Mouse (Mus musculus): ENCODE results near the gene Trappc6a. TPM values are rescaled to one million over a fixed set of nuclear protein-coding genes. Genes with fewer than 3 reads are reported as not detected.
A peak's percentile ranks its signal among the peaks of the same experiment; 100 is the strongest.

Trappc6a gene
- 8.7 and 14.3 TPM in 2 replicates for total RNA-seq (2017)

- peak; percentile 82 for ATAC-seq (ENCODE audit: extremely low read depth, insufficient number of reproducible peaks, low FRiP score, poor library complexity, severe bottlenecking)
Observed at GRCm38 (mm10) chr7:19508150-19508923, at the start of gene Trappc6a, which contains the start of gene Bloc1s3. Gene Trappc6a (plus strand): TSS chr7:19508395. Gene Bloc1s3 (minus strand): TSS chr7:19508367.

GRCm38 (mm10) chr7:19458591-19459111 is 49.5 kb upstream of the Trappc6a start, which contains the start of gene Mark4:
Gene Mark4 (minus strand): TSS chr7:19458821.
- ATAC-seq (ENCODE audit: extremely low read depth, insufficient number of reproducible peaks, low FRiP score, poor library complexity, severe bottlenecking), result peak; percentile 64

GRCm38 (mm10) chr7:19459144-19459870 is 48.9 kb upstream of the Trappc6a start:
- ATAC-seq (ENCODE audit: extremely low read depth, insufficient number of reproducible peaks, low FRiP score, poor library complexity, severe bottlenecking), result no peak

GRCm38 (mm10) chr7:19460500-19460899 is 47.7 kb upstream of the Trappc6a start:
- no peak for ATAC-seq (ENCODE audit: extremely low read depth, insufficient number of reproducible peaks, low FRiP score, poor library complexity, severe bottlenecking)

GRCm38 (mm10) chr7:19461488-19461887 is 46.7 kb upstream of the Trappc6a start:
- ATAC-seq (ENCODE audit: extremely low read depth, insufficient number of reproducible peaks, low FRiP score, poor library complexity, severe bottlenecking), result peak; percentile 59

GRCm38 (mm10) chr7:19462443-19462842 is 45.8 kb upstream of the Trappc6a start:
- ATAC-seq (ENCODE audit: extremely low read depth, insufficient number of reproducible peaks, low FRiP score, poor library complexity, severe bottlenecking), result no peak

- ATAC-seq (ENCODE audit: extremely low read depth, insufficient number of reproducible peaks, low FRiP score, poor library complexity, severe bottlenecking), result no peak
Observed at GRCm38 (mm10) chr7:19462884-19463381, 45.3 kb upstream of the Trappc6a start, which contains the start of gene Exoc3l2. Gene Exoc3l2 (plus strand): TSS chr7:19463331.

- no peak for ATAC-seq (ENCODE audit: extremely low read depth, insufficient number of reproducible peaks, low FRiP score, poor library complexity, severe bottlenecking)
Observed at GRCm38 (mm10) chr7:19464367-19465307, 43.6 kb upstream of the Trappc6a start.

- no peak for ATAC-seq (ENCODE audit: extremely low read depth, insufficient number of reproducible peaks, low FRiP score, poor library complexity, severe bottlenecking)
Observed at GRCm38 (mm10) chr7:19466602-19467145, 41.5 kb upstream of the Trappc6a start.

- ATAC-seq (ENCODE audit: extremely low read depth, insufficient number of reproducible peaks, low FRiP score, poor library complexity, severe bottlenecking), result no peak
Observed at GRCm38 (mm10) chr7:19467638-19468037, 40.6 kb upstream of the Trappc6a start.

- no peak for ATAC-seq (ENCODE audit: extremely low read depth, insufficient number of reproducible peaks, low FRiP score, poor library complexity, severe bottlenecking)
Observed at GRCm38 (mm10) chr7:19468279-19468678, 39.9 kb upstream of the Trappc6a start.

- no peak for ATAC-seq (ENCODE audit: extremely low read depth, insufficient number of reproducible peaks, low FRiP score, poor library complexity, severe bottlenecking)
Observed at GRCm38 (mm10) chr7:19469404-19469803, 38.8 kb upstream of the Trappc6a start.

GRCm38 (mm10) chr7:19470308-19470707 is 37.9 kb upstream of the Trappc6a start:
- ATAC-seq (ENCODE audit: extremely low read depth, insufficient number of reproducible peaks, low FRiP score, poor library complexity, severe bottlenecking), result no peak

GRCm38 (mm10) chr7:19472403-19472802 is 35.8 kb upstream of the Trappc6a start:
- ATAC-seq (ENCODE audit: extremely low read depth, insufficient number of reproducible peaks, low FRiP score, poor library complexity, severe bottlenecking), result peak; percentile 61

GRCm38 (mm10) chr7:19473875-19474443 is 34.2 kb upstream of the Trappc6a start:
- ATAC-seq (ENCODE audit: extremely low read depth, insufficient number of reproducible peaks, low FRiP score, poor library complexity, severe bottlenecking), result peak; percentile 18; the same call in 1 of the 2 replicates

- no peak for ATAC-seq (ENCODE audit: extremely low read depth, insufficient number of reproducible peaks, low FRiP score, poor library complexity, severe bottlenecking)
Observed at GRCm38 (mm10) chr7:19477084-19477483, 31.1 kb upstream of the Trappc6a start.

- no peak for ATAC-seq (ENCODE audit: extremely low read depth, insufficient number of reproducible peaks, low FRiP score, poor library complexity, severe bottlenecking)
Observed at GRCm38 (mm10) chr7:19477624-19478384, 30.4 kb upstream of the Trappc6a start.

Measured in neutrophil, adult 5-6 weeks (primary cell).